Mouse (Mus musculus): ENCODE results near the gene Gm11011. TPM values are rescaled to one million over a fixed set of nuclear protein-coding genes. Genes with fewer than 3 reads are reported as not detected.
A peak's percentile ranks its signal among the peaks of the same experiment; 100 is the strongest.

The Gm11011 gene
- polyA plus RNA-seq, 1 experiment from 2014 or later = not detected

DNA sequence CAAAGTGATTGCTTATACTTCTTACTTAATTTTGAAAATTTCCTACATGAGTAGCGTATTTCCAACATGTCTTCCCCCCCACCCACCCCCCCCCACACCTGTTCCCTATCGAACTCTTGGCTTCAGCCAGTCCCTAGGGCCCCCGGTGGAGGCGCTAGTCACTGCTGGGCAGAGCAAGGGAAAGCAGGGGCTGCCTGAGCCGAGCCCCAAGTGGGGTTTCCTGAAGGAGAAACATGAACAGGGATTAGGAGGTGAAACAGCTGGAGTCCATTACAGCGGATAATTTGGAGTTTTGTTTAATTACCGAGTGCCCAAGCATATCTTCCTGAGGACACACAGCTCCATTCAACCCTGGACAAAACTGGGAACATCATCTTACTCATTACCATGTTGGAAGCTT is 24.0 kb upstream of the Gm11011 start:
- Histone ChIP-seq H3K9me3 (no peaks in the 10 kb centered on the region), H3K4me3 (replicated peaks) (no peak overlapping the region), H3K4me1 (replicated peaks) (peaks cover 43% of the 10 kb centered on the region), H3K27ac (no peak overlapping the region), H3K36me3 (no peaks in the 10 kb centered on the region), H3K4me2 (0 out of 2 replicates have a peak overlapping the region, but pooled peaks have one; percentile 0), H3K27me3 (no peaks in the 10 kb centered on the region), H3K9ac (replicated peaks) (no peak overlapping the region)
- ATAC-seq (ENCODE audit: insufficient number of reproducible peaks, insufficient read depth, low FRiP score, low TSS enrichment, low read depth) = no peak
- WGBS = 12% methylated on average over 7 of the region's 7 CpGs

DNA sequence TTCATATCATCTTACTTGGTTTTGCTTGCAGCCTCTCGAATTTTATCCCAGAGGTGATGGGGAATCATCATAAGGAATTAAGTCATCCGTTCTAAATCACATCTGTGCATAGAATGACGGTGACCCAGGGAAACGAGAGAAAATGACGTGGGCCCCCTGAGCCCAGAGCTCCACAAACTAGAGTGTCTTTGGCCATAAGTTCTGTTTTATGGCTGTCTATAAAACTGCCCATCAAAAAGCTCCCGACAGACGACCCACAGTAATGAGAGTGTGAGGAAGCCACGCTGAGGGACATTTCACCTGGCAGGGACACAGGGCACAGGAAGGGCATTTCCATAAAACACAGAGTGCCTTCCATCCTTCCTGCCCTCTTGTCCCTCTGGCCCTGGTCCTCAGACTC is 23.3 kb upstream of the Gm11011 start:
- H3K27me3 ChIP-seq = no peaks in the 10 kb centered on the region
- peaks cover 43% of the 10 kb centered on the region for H3K4me1 ChIP-seq (replicated peaks)
- 11% methylated on average over 8 of the region's 8 CpGs for WGBS
- H3K27ac ChIP-seq = no peak overlapping the region
- no peak overlapping the region for H3K9ac ChIP-seq (replicated peaks)
- ATAC-seq (ENCODE audit: insufficient number of reproducible peaks, insufficient read depth, low FRiP score, low TSS enrichment, low read depth) = no peak
- no peaks in the 10 kb centered on the region for H3K9me3 ChIP-seq
- H3K4me3 ChIP-seq (replicated peaks) = no peak overlapping the region
- H3K36me3 ChIP-seq = no peaks in the 10 kb centered on the region
- H3K4me2 ChIP-seq = peak overlapping the region; percentile 43; the same call in 1 of the 2 replicates

DNA sequence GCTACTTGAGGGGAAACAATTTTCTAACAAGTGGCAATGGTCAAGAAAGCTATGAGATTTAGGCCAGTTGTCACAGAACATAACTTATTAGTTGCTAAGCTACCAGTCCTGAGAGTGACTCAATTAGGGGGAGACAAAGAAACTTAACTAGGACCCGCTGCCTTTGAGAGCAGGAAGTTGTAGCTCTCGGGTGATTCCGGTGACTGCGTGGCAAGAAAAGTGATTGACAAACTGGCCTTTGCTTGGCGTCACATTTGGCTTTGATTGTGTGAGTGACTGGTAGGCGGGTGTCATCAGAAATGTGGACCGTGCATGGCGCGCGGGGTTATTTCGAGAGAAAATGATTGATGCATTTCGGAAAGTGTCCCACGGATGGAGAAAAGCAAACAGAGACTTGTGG is 22.4 kb upstream of the Gm11011 start:
- H3K9ac ChIP-seq (replicated peaks) = no peak overlapping the region
- no peak overlapping the region for H3K4me3 ChIP-seq (replicated peaks)
- ATAC-seq (ENCODE audit: insufficient number of reproducible peaks, insufficient read depth, low FRiP score, low TSS enrichment, low read depth) = no peak
- peaks cover 43% of the 10 kb centered on the region for H3K4me1 ChIP-seq (replicated peaks)
- no peaks in the 10 kb centered on the region for H3K9me3 ChIP-seq
- H3K4me2 ChIP-seq = peak overlapping the region; percentile 43
- no peaks in the 10 kb centered on the region for H3K36me3 ChIP-seq
- WGBS = 10% methylated on average over 13 of the region's 13 CpGs
- H3K27me3 ChIP-seq = no peaks in the 10 kb centered on the region
- no peak overlapping the region for H3K27ac ChIP-seq

DNA sequence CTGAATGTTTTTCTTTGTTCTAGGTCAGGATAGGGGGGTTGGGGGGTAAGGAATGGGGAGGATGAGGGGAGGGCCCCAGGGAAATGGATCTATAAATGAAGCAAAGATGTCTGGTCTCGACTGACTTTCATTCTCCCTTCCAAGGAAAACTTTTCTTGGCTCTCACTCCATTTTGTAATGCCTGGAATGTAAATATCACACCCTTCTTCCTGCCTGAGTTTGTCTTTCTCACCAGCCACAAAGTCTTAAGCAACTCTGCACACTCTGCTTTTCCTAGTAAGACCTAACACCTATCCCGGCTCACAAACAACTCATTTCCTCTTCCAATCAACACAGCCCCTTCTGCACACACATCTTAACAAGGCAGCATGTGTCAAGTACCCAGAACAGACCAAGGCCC is 20.2 kb upstream of the Gm11011 start:
- H3K9me3 ChIP-seq = no peaks in the 10 kb centered on the region
- ATAC-seq (ENCODE audit: insufficient number of reproducible peaks, insufficient read depth, low FRiP score, low TSS enrichment, low read depth) = no peak
- 23% methylated on average over 2 of the region's 2 CpGs for WGBS

DNA sequence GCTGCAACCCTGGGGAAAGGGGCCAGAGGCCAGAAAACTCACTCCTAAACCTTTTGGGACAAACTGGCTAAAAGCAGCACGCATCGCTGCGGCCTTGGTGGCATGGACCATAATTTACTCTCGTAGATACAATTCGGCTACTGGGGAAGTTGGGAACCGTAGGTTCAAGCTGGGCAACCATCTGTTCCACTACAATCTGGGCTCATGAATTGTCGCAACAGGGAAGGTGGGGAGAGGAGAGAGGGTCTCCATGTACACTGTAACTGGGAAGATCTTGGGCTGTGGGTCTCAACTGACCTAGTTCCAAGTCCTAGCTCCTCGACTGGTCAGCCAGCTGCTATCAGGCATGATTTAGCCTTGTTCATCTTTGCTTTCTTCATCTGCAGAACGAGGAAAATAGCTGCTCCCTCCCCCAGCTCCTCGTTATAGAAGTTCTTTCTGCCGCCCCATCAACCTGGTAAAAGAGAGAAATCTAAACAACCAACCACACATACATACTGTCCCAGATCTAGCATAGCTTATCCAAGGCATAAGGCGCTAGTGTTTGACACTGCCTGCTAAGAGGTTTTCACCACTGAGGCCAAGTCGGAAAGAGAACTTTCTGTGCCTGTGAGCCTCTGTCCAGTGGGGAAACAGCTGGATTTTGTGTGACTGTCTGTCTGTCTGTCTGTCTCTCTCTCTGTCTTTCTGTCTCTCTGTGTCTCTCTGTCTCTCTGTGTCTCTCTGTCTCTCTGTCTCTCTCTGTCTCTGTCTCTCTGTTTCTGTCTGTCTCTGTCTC is 19.5 kb upstream of the Gm11011 start:
- Histone ChIP-seq H3K4me3 (replicated peaks) (no peak overlapping the region), H3K4me1 (replicated peaks) (peaks cover 28% of the 10 kb centered on the region), H3K4me2 (no peak overlapping the region), H3K9ac (replicated peaks) (no peak overlapping the region), H3K9me3 (no peaks in the 10 kb centered on the region), H3K27ac (no peak overlapping the region), H3K36me3 (no peaks in the 10 kb centered on the region), H3K27me3 (no peaks in the 10 kb centered on the region)
- WGBS = 72% methylated on average over 13 of the region's 13 CpGs
- ATAC-seq (ENCODE audit: insufficient number of reproducible peaks, insufficient read depth, low FRiP score, low TSS enrichment, low read depth) = no peak

More for the DNA sequence above, 20.2 kb upstream of the Gm11011 start:
- Histone ChIP-seq H3K36me3 (no peaks in the 10 kb centered on the region), H3K27ac (no peak overlapping the region), H3K9ac (replicated peaks) (no peak overlapping the region), H3K27me3 (no peaks in the 10 kb centered on the region), H3K4me1 (replicated peaks) (peaks cover 32% of the 10 kb centered on the region), H3K4me3 (replicated peaks) (no peak overlapping the region), H3K4me2 (no peak overlapping the region)

DNA sequence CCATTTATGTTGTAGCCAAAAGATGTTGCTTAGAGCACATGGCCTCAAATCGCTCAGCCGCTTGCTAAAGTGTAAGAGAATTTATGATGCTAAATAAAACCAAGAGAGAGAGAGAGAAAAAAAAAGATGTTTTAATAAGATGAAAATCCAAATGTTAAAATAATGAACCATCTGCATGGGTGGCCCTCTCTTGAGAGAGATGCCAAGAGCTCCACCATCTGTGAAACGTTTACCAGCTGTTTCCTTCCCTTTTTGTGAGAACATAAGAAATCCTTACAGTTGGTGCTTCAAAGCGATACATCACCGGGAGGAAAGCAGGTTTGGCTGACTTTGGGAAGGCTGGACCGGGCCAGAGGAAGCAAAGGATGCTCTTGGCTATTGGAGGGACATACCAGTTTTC is 12.6 kb upstream of the Gm11011 start:
- Histone ChIP-seq H3K4me2 (no peak overlapping the region), H3K4me1 (replicated peaks) (peaks cover 10% of the 10 kb centered on the region), H3K9ac (replicated peaks) (no peak overlapping the region), H3K9me3 (no peaks in the 10 kb centered on the region), H3K4me3 (replicated peaks) (no peak overlapping the region), H3K27ac (no peak overlapping the region), H3K36me3 (no peaks in the 10 kb centered on the region), H3K27me3 (no peaks in the 10 kb centered on the region)
- ATAC-seq (ENCODE audit: insufficient number of reproducible peaks, insufficient read depth, low FRiP score, low TSS enrichment, low read depth) = no peak
- 38% methylated on average over 6 of the region's 6 CpGs for WGBS

DNA sequence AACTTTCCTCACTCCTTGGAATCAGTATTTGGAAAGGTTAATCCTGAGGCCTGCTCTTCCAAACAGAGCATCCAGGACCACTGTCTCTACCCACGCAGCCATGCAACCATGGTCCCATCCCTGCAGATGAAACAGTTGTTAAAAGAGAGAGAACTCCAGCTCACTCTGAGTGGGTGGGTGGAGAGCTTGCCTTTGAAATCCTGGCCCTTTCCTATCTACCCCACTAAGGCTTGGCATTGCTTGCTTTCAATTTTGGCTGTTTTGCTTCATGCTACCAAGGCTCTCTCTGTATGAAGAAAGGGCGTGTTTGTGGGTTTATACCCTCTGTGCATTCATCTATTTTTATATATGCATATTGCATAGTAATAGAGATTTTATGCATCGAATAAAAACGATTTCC is 12.0 kb upstream of the Gm11011 start:
- Histone ChIP-seq H3K4me2 (no peak overlapping the region), H3K4me3 (replicated peaks) (no peak overlapping the region), H3K4me1 (replicated peaks) (peaks cover 10% of the 10 kb centered on the region), H3K27me3 (no peaks in the 10 kb centered on the region), H3K9me3 (no peaks in the 10 kb centered on the region), H3K36me3 (no peaks in the 10 kb centered on the region), H3K27ac (no peak overlapping the region), H3K9ac (replicated peaks) (no peak overlapping the region)
- 89% methylated on average over 4 of the region's 4 CpGs for WGBS
- ATAC-seq (ENCODE audit: insufficient number of reproducible peaks, insufficient read depth, low FRiP score, low TSS enrichment, low read depth) = no peak

DNA sequence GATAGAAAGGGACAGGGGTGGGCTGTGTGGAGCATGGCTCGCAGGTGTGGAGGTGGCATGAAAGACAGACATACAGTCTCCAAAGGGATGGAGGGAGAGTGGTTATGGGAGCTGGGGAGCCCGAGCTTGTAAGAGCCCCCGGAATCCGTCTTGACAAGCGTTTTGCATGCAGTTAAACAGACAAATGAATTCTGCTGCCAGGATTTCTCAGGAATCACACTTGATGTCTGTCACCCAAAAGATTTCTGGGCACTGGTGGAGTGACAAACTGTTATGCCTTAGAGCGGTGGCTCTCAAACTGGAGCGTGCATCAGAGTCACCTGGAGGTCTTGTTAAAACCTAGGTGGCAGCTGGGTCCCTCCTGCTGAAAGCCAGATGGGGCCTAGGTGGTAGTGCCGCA is 10.4 kb upstream of the Gm11011 start:
- Histone ChIP-seq H3K9me3 (no peaks in the 10 kb centered on the region), H3K36me3 (no peaks in the 10 kb centered on the region), H3K4me2 (no peak overlapping the region), H3K4me1 (replicated peaks) (peaks cover 10% of the 10 kb centered on the region), H3K9ac (replicated peaks) (no peak overlapping the region), H3K27me3 (no peaks in the 10 kb centered on the region), H3K27ac (no peak overlapping the region), H3K4me3 (replicated peaks) (no peak overlapping the region)
- ATAC-seq (ENCODE audit: insufficient number of reproducible peaks, insufficient read depth, low FRiP score, low TSS enrichment, low read depth) = no peak
- 82% methylated on average over 8 of the region's 8 CpGs for WGBS

DNA sequence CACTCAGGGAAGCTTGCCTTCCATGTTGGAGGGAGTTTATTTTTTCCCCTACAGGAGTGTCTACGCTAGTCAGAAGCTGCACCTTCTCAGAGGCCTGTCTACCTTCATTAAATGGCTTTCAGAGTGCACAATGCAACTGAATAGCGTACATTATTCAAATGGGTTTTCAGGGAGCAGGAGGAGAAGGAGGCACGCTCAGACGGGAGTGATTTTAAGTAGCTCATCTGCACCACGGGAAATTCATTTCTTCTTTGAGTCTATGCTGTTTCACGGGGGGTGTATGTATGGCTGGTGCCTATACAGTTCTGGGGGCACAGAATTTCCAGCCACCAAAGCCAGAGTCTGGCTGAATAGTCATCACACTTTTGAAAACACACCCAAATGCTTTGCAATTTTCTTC is 9.8 kb upstream of the Gm11011 start:
- 82% methylated on average over 6 of the region's 6 CpGs for WGBS
- Histone ChIP-seq H3K9me3 (no peaks in the 10 kb centered on the region), H3K36me3 (no peaks in the 10 kb centered on the region), H3K4me3 (replicated peaks) (no peak overlapping the region), H3K4me2 (no peak overlapping the region), H3K27me3 (no peaks in the 10 kb centered on the region), H3K4me1 (replicated peaks) (peaks cover 10% of the 10 kb centered on the region), H3K9ac (replicated peaks) (no peak overlapping the region), H3K27ac (no peak overlapping the region)
- no peak for ATAC-seq (ENCODE audit: insufficient number of reproducible peaks, insufficient read depth, low FRiP score, low TSS enrichment, low read depth)

DNA sequence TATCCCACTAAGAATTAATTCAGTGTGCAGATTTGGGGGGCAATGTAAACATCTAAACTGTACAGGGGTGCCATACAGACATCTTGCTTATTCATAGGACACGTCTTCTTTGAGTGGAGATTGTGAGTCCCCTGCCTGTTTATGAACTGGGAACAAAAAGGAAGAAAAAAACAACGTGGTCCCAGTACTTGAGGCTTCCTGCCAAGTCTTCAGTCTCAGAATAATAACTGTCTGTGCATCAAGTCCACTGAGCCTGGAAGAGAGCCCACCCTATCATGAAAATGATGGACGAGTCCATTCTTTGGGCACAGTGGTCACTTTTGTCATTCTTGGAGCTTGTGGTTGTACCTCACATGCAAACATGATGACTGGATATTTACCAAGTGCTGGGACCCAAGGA is 6.2 kb upstream of the Gm11011 start:
- Histone ChIP-seq H3K4me3 (replicated peaks) (no peak overlapping the region), H3K27ac (no peak overlapping the region), H3K9ac (replicated peaks) (no peak overlapping the region), H3K36me3 (no peaks in the 10 kb centered on the region), H3K9me3 (no peaks in the 10 kb centered on the region), H3K27me3 (no peaks in the 10 kb centered on the region), H3K4me1 (replicated peaks) (peaks cover 9% of the 10 kb centered on the region), H3K4me2 (no peak overlapping the region)
- no peak for ATAC-seq (ENCODE audit: insufficient number of reproducible peaks, insufficient read depth, low FRiP score, low TSS enrichment, low read depth)
- WGBS = 78% methylated on average over 3 of the region's 3 CpGs

DNA sequence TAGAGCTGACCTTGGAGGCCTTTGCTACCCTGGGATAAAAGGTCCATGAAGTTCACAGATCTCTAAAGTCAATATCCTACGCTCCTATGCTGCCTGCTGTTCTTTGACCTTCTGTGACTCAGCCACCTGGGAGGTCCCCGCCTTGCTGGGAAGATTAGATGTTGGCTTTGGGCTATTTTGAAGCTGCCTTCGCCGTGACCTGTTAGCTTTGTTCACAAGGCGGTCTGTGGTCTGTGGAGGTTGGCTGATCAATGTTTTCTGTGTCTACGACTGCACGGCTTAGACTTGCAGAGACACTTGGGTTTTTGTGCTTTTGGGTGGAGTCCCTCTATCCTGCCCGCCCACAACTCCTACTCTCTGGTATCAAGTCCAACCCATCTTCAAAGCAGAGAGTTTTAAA is 2.9 kb upstream of the Gm11011 start:
- Histone ChIP-seq H3K9me3 (no peaks in the 10 kb centered on the region), H3K4me2 (no peak overlapping the region), H3K4me1 (replicated peaks) (peaks cover 14% of the 10 kb centered on the region), H3K27ac (no peak overlapping the region), H3K9ac (replicated peaks) (no peak overlapping the region), H3K36me3 (no peaks in the 10 kb centered on the region), H3K4me3 (replicated peaks) (no peak overlapping the region), H3K27me3 (no peaks in the 10 kb centered on the region)
- ATAC-seq (ENCODE audit: insufficient number of reproducible peaks, insufficient read depth, low FRiP score, low TSS enrichment, low read depth) = no peak
- WGBS = 70% methylated on average over 8 of the region's 8 CpGs

DNA sequence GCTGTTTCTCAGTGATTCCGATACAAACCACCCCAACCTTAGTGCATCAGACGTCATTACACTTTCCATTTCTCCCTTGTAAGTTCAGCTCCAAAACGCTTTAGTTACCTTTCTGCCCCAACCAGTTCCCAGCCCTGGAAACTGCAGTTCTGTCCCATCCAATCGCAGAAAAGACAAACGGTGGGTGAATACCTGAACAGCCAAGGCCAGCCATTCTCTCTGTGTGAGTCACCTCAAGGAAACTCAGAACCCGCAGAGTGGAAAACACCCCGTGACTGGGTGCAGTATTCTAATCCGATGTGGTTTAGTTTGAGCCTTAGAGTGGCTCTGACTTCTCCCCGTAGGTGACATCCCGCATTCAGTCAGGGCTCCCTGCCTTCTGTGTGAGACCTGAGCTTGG is 2.2 kb upstream of the Gm11011 start:
- no peaks in the 10 kb centered on the region for H3K9me3 ChIP-seq
- no peak for ATAC-seq (ENCODE audit: insufficient number of reproducible peaks, insufficient read depth, low FRiP score, low TSS enrichment, low read depth)
- no peaks in the 10 kb centered on the region for H3K36me3 ChIP-seq
- H3K27me3 ChIP-seq = no peaks in the 10 kb centered on the region
- H3K4me2 ChIP-seq = no peak overlapping the region
- peaks cover 14% of the 10 kb centered on the region for H3K4me1 ChIP-seq (replicated peaks)
- H3K4me3 ChIP-seq (replicated peaks) = no peak overlapping the region
- no peak overlapping the region for H3K9ac ChIP-seq (replicated peaks)
- WGBS = 90% methylated on average over 10 of the region's 10 CpGs
- H3K27ac ChIP-seq = no peak overlapping the region

Data from limb, embryonic 12.5 days (tissue).